Mouse (Mus musculus): Measurements from ENCODE around the gene Thsd1. TPM values are rescaled to one million over a fixed set of nuclear protein-coding genes. Genes with fewer than 3 reads are reported as not detected.

Thsd1 gene
- polyA plus RNA-seq (2016; fragmentation: Nextera tagmentation; extraction: Ambion mirVana), result 8.0 and 9.7 TPM in 2 replicates

GRCm38 (mm10) chr8:22227061-22227877, at the start of gene Thsd1:
TSS of gene Thsd1 (plus strand) at chr8:22227313.
- peak within 1 kb of the TSS; percentile 94 for H3K4me2 ChIP-seq
- H3K36me3 ChIP-seq, result peaks cover 13% of the 10 kb centered on the region
- 1% methylated on average over 39 of the region's 39 CpGs for whole genome bisulfite sequencing
- no peak within 1 kb of the TSS for H3K27ac ChIP-seq
- no peaks in the 10 kb centered on the region for H3K4me1 ChIP-seq (replicated peaks)
- ATAC-seq (ENCODE audit: insufficient number of reproducible peaks, insufficient read depth, low FRiP score, low TSS enrichment, low read depth), result peak; percentile 83
- H3K9ac ChIP-seq (replicated peaks), result peak within 1 kb of the TSS; percentile 69
- H3K27me3 ChIP-seq, result peaks cover 26% of the 10 kb centered on the region
- 0 out of 2 replicates have a peak, but pooled peaks cover under 1% of the 10 kb centered on the region for H3K9me3 ChIP-seq
- peak within 1 kb of the TSS; percentile 55 for H3K4me3 ChIP-seq (replicated peaks)

GRCm38 (mm10) chr8:22184884-22185283, 42.2 kb upstream of the Thsd1 start:
- peak overlapping the region; percentile 69 for H3K4me3 ChIP-seq (replicated peaks)
- H3K9me3 ChIP-seq, result no peaks in the 10 kb centered on the region
- H3K27ac ChIP-seq, result 0 out of 2 replicates have a peak overlapping the region, but pooled peaks have one; percentile 12
- H3K4me2 ChIP-seq, result peak overlapping the region; percentile 69
- peaks cover 12% of the 10 kb centered on the region for H3K4me1 ChIP-seq (replicated peaks)
- no peaks in the 10 kb centered on the region for H3K36me3 ChIP-seq
- ATAC-seq (ENCODE audit: insufficient number of reproducible peaks, insufficient read depth, low FRiP score, low TSS enrichment, low read depth), result peak; percentile 53; the same call in 1 of the 2 replicates
- peak overlapping the region; percentile 71 for H3K9ac ChIP-seq (replicated peaks)
- WGBS, result 2% methylated on average over 3 of the region's 3 CpGs
- H3K27me3 ChIP-seq, result no peaks in the 10 kb centered on the region

GRCm38 (mm10) chr8:22185431-22186397, 41.4 kb upstream of the Thsd1 start, which contains the start of gene Ckap2:
TSS of gene Ckap2 (minus strand) at chr8:22185819.
- Histone ChIP-seq H3K4me3 (replicated peaks) (peak within 1 kb of the TSS; percentile 69), H3K4me2 (peak within 1 kb of the TSS; percentile 69), H3K36me3 (no peaks in the 10 kb centered on the region), H3K9ac (replicated peaks) (peak within 1 kb of the TSS; percentile 71), H3K4me1 (replicated peaks) (peaks cover 12% of the 10 kb centered on the region), H3K9me3 (no peaks in the 10 kb centered on the region), H3K27ac (peak within 1 kb of the TSS; percentile 87), H3K27me3 (no peaks in the 10 kb centered on the region)
- ATAC-seq (ENCODE audit: insufficient number of reproducible peaks, insufficient read depth, low FRiP score, low TSS enrichment, low read depth), result peak; percentile 95
- WGBS, result 3% methylated on average over 63 of the region's 63 CpGs

GRCm38 (mm10) chr8:22192660-22193431, 34.3 kb upstream of the Thsd1 start, which contains the start of gene Vps36:
TSS of gene Vps36 (plus strand) at chr8:22192809.
- Histone ChIP-seq H3K4me1 (replicated peaks) (peaks cover 13% of the 10 kb centered on the region), H3K36me3 (peaks cover 5% of the 10 kb centered on the region; the same call in 1 of the 2 replicates), H3K9ac (replicated peaks) (peak within 1 kb of the TSS; percentile 89), H3K27me3 (no peaks in the 10 kb centered on the region), H3K9me3 (no peaks in the 10 kb centered on the region), H3K4me3 (replicated peaks) (peak within 1 kb of the TSS; percentile 76), H3K4me2 (peak within 1 kb of the TSS; percentile 68), H3K27ac (peak within 1 kb of the TSS; percentile 99)
- WGBS, result under 1% methylated on average over 73 of the region's 73 CpGs
- peak; percentile 94 for ATAC-seq (ENCODE audit: insufficient number of reproducible peaks, insufficient read depth, low FRiP score, low TSS enrichment, low read depth)

- H3K36me3 ChIP-seq, result peaks cover 9% of the 10 kb centered on the region; the same call in 1 of the 2 replicates
- H3K4me3 ChIP-seq (replicated peaks), result peak overlapping the region; percentile 76
- H3K4me2 ChIP-seq, result peak overlapping the region; percentile 68
- H3K27me3 ChIP-seq, result no peaks in the 10 kb centered on the region
- peaks cover 13% of the 10 kb centered on the region for H3K4me1 ChIP-seq (replicated peaks)
- ATAC-seq (ENCODE audit: insufficient number of reproducible peaks, insufficient read depth, low FRiP score, low TSS enrichment, low read depth), result peak; percentile 45; the same call in 1 of the 2 replicates
- H3K9ac ChIP-seq (replicated peaks), result peak overlapping the region; percentile 89
- peak overlapping the region; percentile 99 for H3K27ac ChIP-seq
- 15% methylated on average over 12 of the region's 12 CpGs for WGBS
- no peaks in the 10 kb centered on the region for H3K9me3 ChIP-seq
These were observed 33.6 kb upstream of the Thsd1 start for GRCm38 (mm10) chr8:22193432-22194010.

- H3K27ac ChIP-seq, result no peak overlapping the region
- no peak for ATAC-seq (ENCODE audit: insufficient number of reproducible peaks, insufficient read depth, low FRiP score, low TSS enrichment, low read depth)
- H3K4me3 ChIP-seq (replicated peaks), result no peak overlapping the region
- 84% methylated on average over 6 of the region's 6 CpGs for WGBS
- no peak overlapping the region for H3K4me2 ChIP-seq
- H3K9me3 ChIP-seq, result 0 out of 2 replicates have a peak, but pooled peaks cover 5% of the 10 kb centered on the region
- no peak overlapping the region for H3K9ac ChIP-seq (replicated peaks)
- peaks cover 13% of the 10 kb centered on the region for H3K4me1 ChIP-seq (replicated peaks)
- H3K36me3 ChIP-seq, result peaks cover 38% of the 10 kb centered on the region
- no peaks in the 10 kb centered on the region for H3K27me3 ChIP-seq
These were observed 29.2 kb upstream of the Thsd1 start for GRCm38 (mm10) chr8:22197914-22198313.

GRCm38 (mm10) chr8:22199481-22199880, 27.6 kb upstream of the Thsd1 start:
- 94% methylated on average over 8 of the region's 8 CpGs for WGBS
- no peak for ATAC-seq (ENCODE audit: insufficient number of reproducible peaks, insufficient read depth, low FRiP score, low TSS enrichment, low read depth)
- H3K36me3 ChIP-seq, result peaks cover 48% of the 10 kb centered on the region
- H3K27ac ChIP-seq, result no peak overlapping the region
- 0 out of 2 replicates have a peak, but pooled peaks cover 5% of the 10 kb centered on the region for H3K9me3 ChIP-seq
- H3K4me3 ChIP-seq (replicated peaks), result no peak overlapping the region
- H3K4me1 ChIP-seq (replicated peaks), result peaks cover 4% of the 10 kb centered on the region
- no peak overlapping the region for H3K4me2 ChIP-seq
- no peak overlapping the region for H3K9ac ChIP-seq (replicated peaks)
- no peaks in the 10 kb centered on the region for H3K27me3 ChIP-seq

GRCm38 (mm10) chr8:22207535-22207934, 19.6 kb upstream of the Thsd1 start:
- no peak overlapping the region for H3K9ac ChIP-seq (replicated peaks)
- 90% methylated on average over 4 of the region's 4 CpGs for WGBS
- no peak overlapping the region for H3K4me2 ChIP-seq
- H3K4me3 ChIP-seq (replicated peaks), result no peak overlapping the region
- peaks cover 64% of the 10 kb centered on the region for H3K36me3 ChIP-seq
- no peaks in the 10 kb centered on the region for H3K27me3 ChIP-seq
- ATAC-seq (ENCODE audit: insufficient number of reproducible peaks, insufficient read depth, low FRiP score, low TSS enrichment, low read depth), result no peak
- no peaks in the 10 kb centered on the region for H3K4me1 ChIP-seq (replicated peaks)
- no peak overlapping the region for H3K27ac ChIP-seq
- no peaks in the 10 kb centered on the region for H3K9me3 ChIP-seq

- Histone ChIP-seq H3K4me2 (no peak overlapping the region), H3K9me3 (no peaks in the 10 kb centered on the region), H3K36me3 (peaks cover 64% of the 10 kb centered on the region), H3K4me3 (replicated peaks) (no peak overlapping the region), H3K4me1 (replicated peaks) (no peaks in the 10 kb centered on the region), H3K27ac (no peak overlapping the region), H3K27me3 (no peaks in the 10 kb centered on the region), H3K9ac (replicated peaks) (no peak overlapping the region)
- 61% methylated on average over 5 of the region's 5 CpGs for WGBS
- no peak for ATAC-seq (ENCODE audit: insufficient number of reproducible peaks, insufficient read depth, low FRiP score, low TSS enrichment, low read depth)
These were observed 18.1 kb upstream of the Thsd1 start for GRCm38 (mm10) chr8:22209012-22209411.

- H3K9ac ChIP-seq (replicated peaks), result no peak overlapping the region
- ATAC-seq (ENCODE audit: insufficient number of reproducible peaks, insufficient read depth, low FRiP score, low TSS enrichment, low read depth), result no peak
- H3K9me3 ChIP-seq, result no peaks in the 10 kb centered on the region
- H3K4me3 ChIP-seq (replicated peaks), result no peak overlapping the region
- no peak overlapping the region for H3K27ac ChIP-seq
- H3K36me3 ChIP-seq, result peaks cover 83% of the 10 kb centered on the region
- WGBS, result 96% methylated on average over 10 of the region's 10 CpGs
- H3K27me3 ChIP-seq, result no peaks in the 10 kb centered on the region
- H3K4me2 ChIP-seq, result no peak overlapping the region
- H3K4me1 ChIP-seq (replicated peaks), result no peaks in the 10 kb centered on the region
These were observed 12.3 kb upstream of the Thsd1 start for GRCm38 (mm10) chr8:22214826-22215225.
